Mouse (Mus musculus) liver, embryonic 15.5 days (tissue): Measurements from ENCODE around the gene Cdh12. TPM values are rescaled to one million over a fixed set of nuclear protein-coding genes. Genes with fewer than 3 reads are reported as not detected.

Source experiments
- ATAC-seq: fragments of 200-750 bp; cut with Nextera tagmentation; 2 replicates; pipeline ENCODE4 v1.8.0; 2017; ENCODE audit warnings: moderate number of reproducible peaks, mild to moderate bottlenecking, moderate library complexity; ENCODE audit not compliant: insufficient read depth
- H3K27ac ChIP-seq: fragments of 300-500 bp; sonication (generic); replicated peaks from 2 replicates; pipeline ENCODE4 v1.5.1; 2015; ENCODE audit warnings: mild to moderate bottlenecking, inconsistent platforms
- H3K27me3 ChIP-seq: fragments of 300-500 bp; sonication (generic); 2 replicates; pipeline ENCODE4 v1.6.1; 2015; ENCODE audit warnings: mild to moderate bottlenecking, inconsistent platforms
- H3K36me3 ChIP-seq: fragments of 300-500 bp; sonication (generic); replicated peaks from 2 replicates; pipeline ENCODE4 v1.6.1; 2015; ENCODE audit warnings: moderate library complexity, mild to moderate bottlenecking, inconsistent platforms
- H3K4me1 ChIP-seq: fragments of 300-500 bp; sonication (generic); replicated peaks from 2 replicates; pipeline ENCODE4 v1.6.1; 2015; ENCODE audit warnings: inconsistent platforms
- H3K4me2 ChIP-seq: fragments of 300-500 bp; sonication (generic); 2 replicates; pipeline ENCODE4 v1.6.1; 2015; ENCODE audit warnings: moderate library complexity, mild to moderate bottlenecking, inconsistent platforms
- H3K4me3 ChIP-seq: fragments of 300-500 bp; sonication (generic); replicated peaks from 2 replicates; pipeline ENCODE4 v1.5.1; 2015; ENCODE audit warnings: mild to moderate bottlenecking, inconsistent platforms
- H3K9ac ChIP-seq: fragments of 300-500 bp; sonication (generic); 2 replicates; pipeline ENCODE4 v1.6.1; 2015; ENCODE audit warnings: moderate library complexity, mild to moderate bottlenecking, inconsistent platforms
- H3K9me3 ChIP-seq: fragments of 300-500 bp; sonication (generic); replicated peaks from 2 replicates; pipeline ENCODE4 v1.6.1; 2016; ENCODE audit warnings: inconsistent platforms
- WGBS: fragments of 180-500 bp; shearing (Covaris S2); methylation state at CpG from one replicate; pipeline ENCODE4 v1.1.7; 2015; ENCODE audit warnings: mixed read lengths; ENCODE audit not compliant: insufficient replicate concordance; 5-methylcytosine and 5-hydroxymethylcytosine counted together
- polyA plus RNA-seq: library from polyadenylated mRNA; unstranded; fragments of >200 nt; fragmentation: Nextera tagmentation; extraction: Ambion mirVana; gene quantifications from 2 replicates; pipeline ENCODE4 v1.2.1, GENCODE M21; 2015

The Cdh12 gene
- polyA plus RNA-seq, 1 experiment from 2014 or later, result not detected

DNA sequence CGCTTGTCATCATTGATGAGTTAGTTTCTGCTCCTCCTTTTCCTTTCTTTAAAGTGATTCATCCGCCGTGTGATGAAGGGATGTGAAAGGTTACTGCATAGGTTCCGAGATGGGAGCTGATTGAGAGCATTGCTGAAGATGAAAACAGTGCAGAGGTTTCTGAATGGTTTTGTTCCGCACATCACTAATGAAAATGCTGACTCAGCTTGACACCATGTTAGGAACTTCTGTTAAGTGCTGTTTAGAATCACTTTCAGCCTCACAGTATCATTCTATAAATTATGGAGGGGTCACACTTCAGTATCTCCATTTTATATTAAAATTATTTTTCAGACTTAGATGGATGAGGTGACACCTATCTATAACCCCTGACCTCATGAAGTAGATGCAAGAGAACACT, 247.2 kb downstream of the Cdh12 start:
- Histone ChIP-seq H3K27ac (no peak overlapping the region), H3K9me3 (no peaks in the 10 kb centered on the region), H3K36me3 (no peaks in the 10 kb centered on the region), H3K4me3 (no peak overlapping the region), H3K27me3 (no peaks in the 10 kb centered on the region), H3K4me2 (no peak overlapping the region), H3K9ac (no peak overlapping the region), H3K4me1 (no peaks in the 10 kb centered on the region)
- 59% methylated on average over 5 of the region's 5 CpGs for WGBS
- no peak for ATAC-seq

DNA sequence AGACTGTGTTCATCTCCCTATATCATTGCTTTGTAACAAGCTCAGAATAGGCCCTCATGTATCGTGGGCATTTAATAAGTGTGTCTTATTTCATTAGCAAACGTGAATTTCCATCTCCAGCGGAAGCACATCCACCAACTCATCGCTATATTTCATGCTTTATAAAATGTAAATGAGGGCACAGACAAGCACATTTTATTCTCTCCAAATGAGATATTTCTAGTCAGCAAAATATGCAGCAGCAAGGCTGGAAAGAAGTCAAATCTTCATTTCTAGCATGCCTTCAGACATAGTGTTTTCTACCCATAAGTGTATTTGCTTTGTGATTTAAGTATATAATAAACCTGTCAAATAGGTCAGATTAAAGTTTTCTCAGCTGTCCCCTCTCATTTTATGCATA, 262.8 kb downstream of the Cdh12 start:
- H3K4me3 ChIP-seq, result no peak overlapping the region
- H3K27ac ChIP-seq, result no peak overlapping the region
- 60% methylated on average over 4 of the region's 4 CpGs for WGBS
- H3K36me3 ChIP-seq, result no peaks in the 10 kb centered on the region
- ATAC-seq, result no peak
- H3K9ac ChIP-seq, result no peak overlapping the region
- H3K27me3 ChIP-seq, result no peaks in the 10 kb centered on the region
- no peaks in the 10 kb centered on the region for H3K9me3 ChIP-seq
- no peak overlapping the region for H3K4me2 ChIP-seq
- no peaks in the 10 kb centered on the region for H3K4me1 ChIP-seq

DNA sequence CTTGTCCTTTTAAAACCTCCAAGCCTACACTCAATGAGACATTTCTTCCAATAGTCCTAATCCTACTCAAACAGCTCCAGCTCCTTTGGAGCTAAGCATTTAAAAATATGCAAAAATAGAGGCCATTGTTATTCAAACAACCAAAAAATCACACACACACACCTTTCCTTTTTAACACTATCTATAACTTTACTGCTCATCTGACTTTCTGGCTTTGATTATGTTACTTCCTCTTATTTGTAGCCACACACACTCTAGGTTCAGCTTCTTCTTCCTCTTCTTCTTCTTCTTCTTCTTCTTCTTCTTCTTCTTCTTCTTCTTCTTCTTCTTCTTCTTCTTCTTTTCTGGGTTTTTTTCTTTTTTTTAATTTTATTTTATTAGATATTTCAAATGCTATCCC, 323.2 kb downstream of the Cdh12 start:
- no peaks in the 10 kb centered on the region for H3K4me1 ChIP-seq
- H3K4me3 ChIP-seq, result no peak overlapping the region
- no peaks in the 10 kb centered on the region for H3K9me3 ChIP-seq
- H3K9ac ChIP-seq, result no peak overlapping the region
- H3K27ac ChIP-seq, result no peak overlapping the region
- no peak overlapping the region for H3K4me2 ChIP-seq
- H3K36me3 ChIP-seq, result no peaks in the 10 kb centered on the region
- no peaks in the 10 kb centered on the region for H3K27me3 ChIP-seq
- ATAC-seq, result no peak

DNA sequence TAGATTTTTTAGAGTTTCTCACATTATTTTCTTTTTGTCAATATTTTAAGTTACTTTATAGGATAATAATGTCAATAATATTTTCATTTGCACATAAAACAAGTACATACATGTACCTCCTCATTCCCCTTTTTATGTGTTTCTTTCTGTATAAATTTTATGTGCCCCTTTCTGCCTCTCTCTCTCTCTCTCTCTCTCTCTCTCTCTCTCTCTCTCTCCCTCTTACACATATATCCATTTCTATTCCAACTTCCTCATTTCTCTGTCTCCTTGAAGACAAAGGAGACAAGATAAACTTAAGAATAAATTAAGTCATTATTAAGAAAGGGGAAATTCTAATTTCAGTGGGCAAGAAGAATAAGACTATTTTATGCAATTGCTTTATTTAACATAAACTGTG, 324.4 kb downstream of the Cdh12 start:
- H3K4me1 ChIP-seq, result no peaks in the 10 kb centered on the region
- H3K27me3 ChIP-seq, result no peaks in the 10 kb centered on the region
- H3K9me3 ChIP-seq, result no peaks in the 10 kb centered on the region
- H3K9ac ChIP-seq, result no peak overlapping the region
- ATAC-seq, result no peak
- H3K27ac ChIP-seq, result no peak overlapping the region
- H3K36me3 ChIP-seq, result no peaks in the 10 kb centered on the region
- no peak overlapping the region for H3K4me3 ChIP-seq
- no peak overlapping the region for H3K4me2 ChIP-seq

DNA sequence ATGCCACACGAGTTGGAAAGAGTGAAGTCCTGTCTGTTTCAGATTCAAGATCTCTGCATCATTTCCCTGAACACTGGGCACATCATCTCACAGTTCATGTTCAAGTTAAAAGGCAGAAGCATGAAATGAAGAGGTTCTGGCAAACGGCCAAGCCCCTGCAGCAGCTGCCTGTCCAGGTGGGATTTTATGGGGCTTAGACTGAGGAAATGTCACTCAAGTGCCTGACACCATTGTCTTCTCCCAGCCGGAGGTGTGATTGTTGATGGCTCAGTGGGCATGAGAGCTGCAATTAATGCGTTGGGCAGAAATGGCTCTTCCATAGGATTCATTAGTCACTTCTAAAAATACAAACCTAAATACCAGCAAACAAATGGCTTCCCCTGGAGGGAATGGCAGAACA, 347.9 kb downstream of the Cdh12 start:
- H3K4me2 ChIP-seq, result no peak overlapping the region
- no peak overlapping the region for H3K4me3 ChIP-seq
- no peak overlapping the region for H3K9ac ChIP-seq
- no peak overlapping the region for H3K27ac ChIP-seq
- no peaks in the 10 kb centered on the region for H3K4me1 ChIP-seq
- WGBS, result 55% methylated on average over 4 of the region's 4 CpGs
- no peak for ATAC-seq
- no peaks in the 10 kb centered on the region for H3K27me3 ChIP-seq
- no peaks in the 10 kb centered on the region for H3K36me3 ChIP-seq
- H3K9me3 ChIP-seq, result no peaks in the 10 kb centered on the region

DNA sequence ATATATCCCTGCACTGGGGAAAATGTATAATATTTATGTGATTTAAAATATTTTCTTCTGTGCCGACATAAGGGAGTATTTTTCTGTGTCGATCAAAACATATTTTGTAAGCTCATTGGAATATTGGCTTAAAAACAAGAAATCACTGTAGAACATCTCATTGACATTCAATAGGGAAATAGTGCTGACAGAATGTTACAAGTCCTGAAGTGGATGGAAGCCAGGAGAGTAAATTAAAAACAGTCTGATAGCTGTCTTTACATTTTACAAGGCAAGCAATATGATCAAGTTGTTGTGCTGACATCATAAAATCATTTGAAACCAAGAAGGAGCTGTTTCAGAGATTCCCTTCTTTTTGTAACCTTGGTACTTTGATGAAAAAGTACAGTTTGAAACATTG, 349.5 kb downstream of the Cdh12 start:
- Histone ChIP-seq H3K9me3 (no peaks in the 10 kb centered on the region), H3K36me3 (no peaks in the 10 kb centered on the region), H3K4me3 (no peak overlapping the region), H3K27ac (no peak overlapping the region), H3K4me1 (no peaks in the 10 kb centered on the region), H3K4me2 (no peak overlapping the region), H3K9ac (no peak overlapping the region), H3K27me3 (no peaks in the 10 kb centered on the region)
- no peak for ATAC-seq
- 64% methylated on average over 2 of the region's 2 CpGs for whole genome bisulfite sequencing

DNA sequence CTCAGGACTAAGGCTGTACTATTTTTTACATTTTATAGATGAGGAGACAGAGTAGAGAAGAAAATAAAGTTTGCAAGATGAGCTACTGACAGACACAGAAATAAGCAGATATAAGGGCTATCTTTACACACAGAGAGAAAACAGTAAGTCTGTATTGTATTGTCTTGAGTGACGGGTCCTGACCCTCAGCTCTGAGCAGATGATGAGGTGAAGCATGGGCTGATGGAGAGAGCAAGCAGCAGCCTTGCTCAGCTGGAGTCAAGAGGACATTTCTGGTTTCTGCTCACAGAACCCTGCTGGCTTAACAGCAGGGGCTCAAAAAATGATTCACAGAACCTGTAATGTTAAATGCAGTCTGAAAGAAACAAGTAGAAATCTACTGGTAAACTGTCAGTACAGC, 386.8 kb downstream of the Cdh12 start:
- H3K4me1 ChIP-seq, result no peaks in the 10 kb centered on the region
- no peaks in the 10 kb centered on the region for H3K36me3 ChIP-seq
- no peaks in the 10 kb centered on the region for H3K27me3 ChIP-seq
- no peak overlapping the region for H3K27ac ChIP-seq
- 41% methylated on average over 1 of the region's 1 CpGs for WGBS
- no peaks in the 10 kb centered on the region for H3K9me3 ChIP-seq
- no peak for ATAC-seq
- H3K4me2 ChIP-seq, result no peak overlapping the region
- no peak overlapping the region for H3K4me3 ChIP-seq
- H3K9ac ChIP-seq, result no peak overlapping the region

DNA sequence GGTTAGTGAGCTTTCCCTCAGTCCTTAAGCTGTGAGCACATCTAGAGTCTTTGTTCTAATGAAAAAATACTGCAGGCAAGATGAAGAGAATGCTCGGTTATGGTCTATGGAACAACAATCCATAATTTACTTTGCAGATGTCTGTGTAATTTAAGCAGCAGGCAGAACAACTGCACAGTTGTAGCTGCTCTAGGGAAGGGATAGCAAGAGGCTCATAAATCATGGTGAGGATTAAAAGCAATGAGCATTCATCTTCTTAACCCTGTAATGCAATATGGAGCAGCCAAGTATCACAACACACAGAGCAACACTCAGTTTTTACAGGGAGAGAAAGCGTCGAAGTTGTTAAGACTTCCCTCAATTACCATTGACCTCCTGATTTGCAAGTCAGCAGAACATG, 387.9 kb downstream of the Cdh12 start:
- Histone ChIP-seq H3K9ac (no peak overlapping the region), H3K9me3 (no peaks in the 10 kb centered on the region), H3K27me3 (no peaks in the 10 kb centered on the region), H3K27ac (no peak overlapping the region), H3K36me3 (no peaks in the 10 kb centered on the region), H3K4me1 (no peaks in the 10 kb centered on the region), H3K4me3 (no peak overlapping the region), H3K4me2 (no peak overlapping the region)
- 57% methylated on average over 3 of the region's 3 CpGs for WGBS
- no peak for ATAC-seq

DNA sequence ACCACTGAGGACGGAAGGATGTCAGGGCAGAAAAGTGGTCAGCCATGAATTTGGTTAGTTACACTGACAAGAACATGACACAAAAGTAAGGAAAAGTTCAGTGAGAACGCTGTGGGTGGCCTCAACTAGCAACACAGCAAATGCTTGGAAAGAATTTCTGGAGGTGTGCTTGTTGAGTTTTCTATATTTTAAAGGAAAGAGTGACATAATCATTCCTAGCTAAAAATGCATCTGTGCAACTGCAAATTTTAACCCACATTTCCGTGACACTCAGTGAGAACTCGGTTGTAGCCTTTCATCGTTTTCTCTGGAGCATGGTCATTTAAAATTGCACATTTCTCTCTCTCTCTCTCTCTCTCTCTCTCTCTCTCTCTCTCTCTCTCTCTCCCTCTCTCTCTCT, 392.4 kb downstream of the Cdh12 start:
- Histone ChIP-seq H3K9me3 (no peaks in the 10 kb centered on the region), H3K36me3 (no peaks in the 10 kb centered on the region), H3K4me1 (no peaks in the 10 kb centered on the region), H3K4me3 (no peak overlapping the region), H3K27me3 (no peaks in the 10 kb centered on the region), H3K4me2 (no peak overlapping the region), H3K27ac (no peak overlapping the region), H3K9ac (no peak overlapping the region)
- WGBS, result 61% methylated on average over 5 of the region's 5 CpGs
- no peak for ATAC-seq

DNA sequence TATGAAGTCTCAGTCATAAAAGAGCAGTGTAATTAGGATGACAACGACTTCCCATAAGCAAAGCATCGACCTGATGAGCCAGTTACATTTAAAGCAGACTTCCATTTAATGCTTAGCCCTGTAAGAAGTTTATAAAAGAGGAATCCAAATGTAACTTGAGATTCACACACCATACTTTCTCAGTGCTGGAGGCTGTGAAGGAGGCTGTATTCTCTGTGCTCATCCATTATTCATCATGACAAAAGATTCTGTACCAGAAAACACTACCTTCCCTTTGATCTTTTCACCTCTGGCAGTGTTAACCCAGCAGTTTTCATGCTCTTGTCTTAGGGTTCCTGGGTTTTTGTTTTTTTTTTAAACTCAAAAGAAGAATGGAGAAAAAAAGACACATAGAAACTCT, 414.0 kb downstream of the Cdh12 start:
- Histone ChIP-seq H3K27ac (no peak overlapping the region), H3K27me3 (no peaks in the 10 kb centered on the region), H3K4me1 (no peaks in the 10 kb centered on the region), H3K4me2 (no peak overlapping the region), H3K9me3 (no peaks in the 10 kb centered on the region), H3K4me3 (no peak overlapping the region), H3K9ac (no peak overlapping the region), H3K36me3 (no peaks in the 10 kb centered on the region)
- 37% methylated on average over 2 of the region's 2 CpGs for WGBS
- no peak for ATAC-seq

DNA sequence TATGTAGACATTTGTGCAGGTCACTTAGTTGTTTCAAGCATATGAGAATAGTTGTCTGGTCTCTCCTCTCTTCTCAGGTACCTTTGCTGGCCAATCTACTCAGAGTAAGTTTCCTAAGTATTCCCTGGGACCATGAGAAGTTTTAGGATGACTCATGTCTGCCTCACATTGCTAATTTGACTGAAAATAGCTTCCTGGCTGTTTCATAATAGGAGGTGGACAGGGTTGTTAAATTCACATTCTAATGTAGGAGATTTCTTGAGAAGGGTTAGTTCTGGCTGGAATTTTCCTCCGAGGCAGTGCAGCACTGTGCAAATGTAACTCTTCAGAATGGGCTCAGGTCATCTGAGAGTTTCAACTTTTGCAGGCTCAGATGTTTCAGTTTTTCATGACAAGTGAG, 423.5 kb downstream of the Cdh12 start:
- no peak overlapping the region for H3K4me3 ChIP-seq
- H3K4me2 ChIP-seq, result no peak overlapping the region
- H3K27ac ChIP-seq, result no peak overlapping the region
- H3K27me3 ChIP-seq, result no peaks in the 10 kb centered on the region
- no peak overlapping the region for H3K9ac ChIP-seq
- ATAC-seq, result no peak
- 64% methylated on average over 1 of the region's 1 CpGs for WGBS
- H3K4me1 ChIP-seq, result no peaks in the 10 kb centered on the region
- H3K9me3 ChIP-seq, result no peaks in the 10 kb centered on the region
- H3K36me3 ChIP-seq, result no peaks in the 10 kb centered on the region

DNA sequence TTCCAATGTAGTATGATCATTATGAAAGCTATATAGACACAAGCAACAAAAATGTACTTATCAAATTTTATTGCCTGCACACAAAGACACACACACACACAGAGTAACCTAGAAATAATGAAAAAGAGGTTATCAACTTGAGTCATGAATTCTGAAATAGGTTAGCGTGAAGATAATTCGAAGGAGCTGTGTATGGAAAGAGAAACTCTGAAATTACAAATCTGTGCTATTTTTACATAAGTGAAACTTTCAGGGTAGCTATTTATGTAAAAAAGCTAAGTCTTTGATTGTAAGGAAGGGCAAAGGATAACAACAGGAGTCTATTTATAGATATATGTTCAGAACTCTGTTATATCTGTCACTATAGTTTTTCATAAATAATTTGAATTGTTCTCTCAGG, 427.9 kb downstream of the Cdh12 start:
- H3K36me3 ChIP-seq, result no peaks in the 10 kb centered on the region
- no peaks in the 10 kb centered on the region for H3K4me1 ChIP-seq
- H3K4me2 ChIP-seq, result no peak overlapping the region
- no peak overlapping the region for H3K9ac ChIP-seq
- H3K4me3 ChIP-seq, result no peak overlapping the region
- WGBS, result 73% methylated on average over 2 of the region's 2 CpGs
- ATAC-seq, result no peak
- no peak overlapping the region for H3K27ac ChIP-seq
- no peaks in the 10 kb centered on the region for H3K9me3 ChIP-seq
- H3K27me3 ChIP-seq, result no peaks in the 10 kb centered on the region

DNA sequence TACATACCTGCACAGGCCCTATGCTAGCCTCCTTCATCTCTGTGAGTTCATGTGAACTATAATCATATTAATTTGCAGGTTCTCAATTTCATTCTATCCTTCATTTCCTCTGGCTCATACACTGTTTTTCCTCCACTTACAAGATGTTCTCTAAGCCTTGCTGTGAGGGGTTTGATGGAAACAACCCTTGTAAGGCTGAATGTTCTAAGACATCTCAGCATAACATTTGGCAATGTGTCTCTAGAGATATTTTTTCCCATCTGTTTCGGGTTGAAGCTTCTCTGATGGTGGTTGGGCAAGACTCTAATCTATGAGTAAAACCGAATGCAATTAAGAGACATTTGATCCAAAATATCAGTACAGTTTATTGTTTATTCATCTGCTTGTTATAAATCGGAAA, 444.4 kb downstream of the Cdh12 start:
- Histone ChIP-seq H3K9me3 (no peaks in the 10 kb centered on the region), H3K4me2 (no peak overlapping the region), H3K36me3 (no peaks in the 10 kb centered on the region), H3K27me3 (no peaks in the 10 kb centered on the region), H3K27ac (no peak overlapping the region), H3K9ac (no peak overlapping the region), H3K4me1 (no peaks in the 10 kb centered on the region), H3K4me3 (no peak overlapping the region)
- WGBS, result 54% methylated on average over 3 of the region's 3 CpGs
- no peak for ATAC-seq
